Mouse (Mus musculus): ENCODE measurements around the gene Hist1h4f.

The Hist1h4f gene

GRCm38 (mm10) chr13:23506819-23507515 lies 44.5 kb downstream of the Hist1h4f start:
- no peak for DNase-seq

DNA sequence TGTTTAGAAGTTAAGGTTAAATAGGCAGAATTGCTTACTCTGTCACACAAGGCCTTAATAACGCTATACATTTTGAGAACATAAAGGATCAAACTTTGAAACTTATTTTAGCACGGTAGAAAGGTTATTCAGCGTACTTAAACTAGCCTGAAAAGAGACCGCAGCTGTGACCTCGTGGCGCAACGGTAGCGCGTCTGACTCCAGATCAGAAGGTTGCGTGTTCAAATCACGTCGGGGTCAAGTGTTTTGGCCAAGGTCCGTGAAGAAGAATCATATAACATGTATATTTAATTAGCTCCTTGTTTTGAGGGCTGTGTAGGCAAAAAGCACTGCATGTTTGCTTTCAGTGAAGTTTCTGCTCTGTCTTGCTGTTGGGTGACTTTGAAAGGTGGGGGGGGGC lies 45.1 kb downstream of the Hist1h4f start:
- DNase-seq, result no peak

- no peak for DNase-seq
Measured at GRCm38 (mm10) chr13:23505662-23506345, 45.6 kb downstream of the Hist1h4f start.

DNA sequence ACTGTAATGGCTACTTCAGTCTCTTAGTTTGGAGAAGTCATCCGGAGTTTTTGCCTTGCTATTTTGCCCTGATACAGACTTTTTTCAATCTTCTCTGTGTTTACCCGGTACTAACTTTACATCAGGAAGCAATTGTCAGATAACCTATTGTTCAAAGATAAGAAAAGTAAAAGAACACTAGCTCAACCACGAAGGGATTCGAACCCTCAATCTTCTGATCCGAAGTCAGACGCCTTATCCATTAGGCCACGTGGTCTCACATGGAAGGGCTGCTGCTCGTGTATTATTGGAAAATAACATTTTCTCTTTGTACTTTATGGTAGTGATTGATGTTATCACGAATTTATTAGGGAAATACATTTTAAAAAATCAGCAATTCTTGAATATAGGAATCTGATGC lies 47.7 kb downstream of the Hist1h4f start:
- DNase-seq, result no peak

- DNase-seq, result no peak
Measured at GRCm38 (mm10) chr13:23502916-23503315, 48.5 kb downstream of the Hist1h4f start.

- DNase-seq, result no peak
Measured at GRCm38 (mm10) chr13:23502031-23502567, 49.3 kb downstream of the Hist1h4f start.

GRCm38 (mm10) chr13:23501511-23501910 lies 49.9 kb downstream of the Hist1h4f start:
- no peak for DNase-seq
